Mouse (Mus musculus): Measurements from ENCODE around the gene Zfp143.

- no peak for TF ChIP-seq POLR2A (IDR thresholded peaks at IDR 0.05; ENCODE audit: extremely low read depth, insufficient read depth, low read length)
- no peak for TF ChIP-seq CTCF (IDR thresholded peaks at IDR 0.05; ENCODE audit: low read depth, low read length)
Observed at GRCm38 (mm10) chr7:110078168-110078567, 17.2 kb downstream of the Zfp143 start.
